Mouse (Mus musculus) Patski (cell line): Measurements from ENCODE around the gene Tbx19. TPM values are rescaled to one million over a fixed set of nuclear protein-coding genes. Genes with fewer than 3 reads are reported as not detected.

Experiments
- ATAC-seq: fragments of 100-300 bp; one replicate; pipeline ENCODE4 v1.8.0; 2021
- CTCF ChIA-PET: fragments of 350-600 bp; sonication (Branson Sonifier 250); formaldehyde crosslinking; loops from one replicate; lab custom pipeline; 2022; ENCODE audit warnings: inconsistent platforms; lab: Charles Lee
- POLR2A ChIA-PET: fragments of 350-600 bp; sonication (Branson Sonifier 250); formaldehyde crosslinking; loops from one replicate; lab custom pipeline; 2022; ENCODE audit warnings: antibody characterized with exemption, inconsistent platforms; lab: Charles Lee
- DNase-seq: peaks from one replicate; pipeline ENCODE4 v3.0.0-alpha.2; 2011; ENCODE audit warnings: low read depth, low spot score
- H3K27me3 ChIP-seq: fragments of 371-371 bp; one replicate; pipeline ENCODE4 v1.5.1; 2021
- CTCF ChIP-seq: fragments of 100-300 bp; IDR thresholded peaks from one replicate; pipeline ENCODE4 v1.5.1; 2021
- in situ Hi-C: fragments of 300-500 bp; cut with MboI; formaldehyde crosslinking; loops from 3 replicates; pipeline ENCODE4 v1.11.1; 2018; ENCODE audit warnings: low pct_unique_long_range_greater_than_20kb, mixed read lengths
- polyA plus RNA-seq: library from polyadenylated mRNA; unstranded; gene quantifications from one replicate; pipeline ENCODE4 v1.2.3, GENCODE M21; 2021

Tbx19 gene
- polyA plus RNA-seq, 1 experiment from 2014 or later = not detected

GRCm38 (mm10) chr1:165099569-165099968, 61.0 kb downstream of the Tbx19 start:
- ATAC-seq = no peak
- ChIA-PET CTCF (no interaction called here), POLR2A (no interaction called here)
- TF ChIP-seq CTCF = no peak
- no peaks in the 10 kb centered on the region for H3K27me3 ChIP-seq
- in situ Hi-C loops = no loop called here
- no peak for DNase-seq

DNA sequence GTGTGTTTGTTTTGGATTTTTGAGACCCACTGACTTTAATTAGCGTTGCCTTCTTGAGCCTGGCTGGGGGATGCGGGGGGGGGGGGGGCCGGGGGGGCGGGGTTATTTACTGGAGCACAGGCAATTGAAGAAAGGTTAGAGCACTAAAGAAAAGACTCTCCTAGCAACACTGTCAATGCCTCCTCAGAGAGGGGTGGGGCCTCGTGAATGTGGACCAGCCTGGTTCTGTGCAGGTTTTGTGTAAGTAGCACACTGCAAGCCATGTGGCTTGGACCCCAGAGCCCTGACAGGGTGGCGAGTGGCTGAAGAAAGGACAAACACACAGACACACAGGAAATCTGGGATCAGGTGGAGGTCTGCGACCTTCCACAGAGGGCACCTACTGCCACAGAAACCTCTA, 65.7 kb downstream of the Tbx19 start:
- ChIA-PET CTCF (interaction anchor here (1.3 kb wide), 1 partner anchor 22 kb away, joined by 3 read pairs; no protein-coding TSS in a partner anchor), POLR2A (no interaction called here)
- ATAC-seq (no peak), DNase-seq (no peak)
- no peaks in the 10 kb centered on the region for H3K27me3 ChIP-seq
- in situ Hi-C loops = no loop called here
- no peak for TF ChIP-seq CTCF

DNA sequence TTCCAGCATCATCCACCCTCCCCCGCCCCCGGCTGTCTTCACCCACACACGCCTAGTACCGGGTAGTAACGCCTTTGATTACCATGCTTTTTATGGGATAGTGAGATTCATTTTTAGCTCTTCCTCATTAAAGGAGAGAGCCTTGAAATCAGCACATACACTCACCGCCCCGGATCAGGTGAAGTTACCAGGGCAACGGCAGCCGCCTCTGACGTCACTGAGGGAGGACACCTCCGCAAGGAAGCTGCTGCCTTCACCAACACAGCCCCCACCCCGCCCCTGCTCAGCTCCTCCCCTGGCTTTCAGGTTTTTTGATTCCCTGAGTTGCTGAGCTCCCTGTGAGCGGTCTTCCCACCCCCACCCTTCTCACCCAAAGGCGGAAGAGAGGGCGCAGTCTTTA, 68.9 kb downstream of the Tbx19 start:
- TF ChIP-seq CTCF = no peak
- in situ Hi-C loops = no loop called here
- DNase-seq (no peak), ATAC-seq (no peak)
- POLR2A ChIA-PET = no interaction called here
- H3K27me3 ChIP-seq = no peaks in the 10 kb centered on the region
- CTCF ChIA-PET = interaction anchor here (1.1 kb wide), 1 partner anchor 8 kb away, joined by 3 read pairs; no protein-coding TSS in a partner anchor

GRCm38 (mm10) chr1:165089556-165089955, 71.0 kb downstream of the Tbx19 start:
- POLR2A ChIA-PET = no interaction called here
- in situ Hi-C loops = no loop called here
- CTCF ChIA-PET = no interaction called here
- no peak for DNase-seq
- no peaks in the 10 kb centered on the region for H3K27me3 ChIP-seq
- no peak for TF ChIP-seq CTCF
- no peak for ATAC-seq

Other genes with a start within 250 kb of the Tbx19 start
- gene Xcl1, start 225.2 kb downstream of the Tbx19 start, polyA plus RNA-seq = not detected
- gene Sft2d2, start 33.7 kb upstream of the Tbx19 start, polyA plus RNA-seq = 44.8 TPM
- gene Tiprl, start 76.2 kb upstream of the Tbx19 start, polyA plus RNA-seq = 72.6 TPM
- gene Gpr161, start 135.0 kb upstream of the Tbx19 start, polyA plus RNA-seq = 13.5 TPM